Mouse (Mus musculus) cortical plate, adult 2 months (tissue): ENCODE measurements around the gene Epha1.

Experiments used
- CTCF ChIP-seq: fragments of 200-500 bp; IDR thresholded peaks from 2 replicates; pipeline ENCODE4 v1.5.1; 2011; ENCODE audit warnings: mild to moderate bottlenecking, control low read depth, low read length; ENCODE audit not compliant: insufficient read depth; ENCODE audit errors: extremely low read depth
- POLR2A ChIP-seq: fragments of 200-500 bp; IDR thresholded peaks from 2 replicates; pipeline ENCODE4 v1.6.1; 2011; ENCODE audit warnings: mild to moderate bottlenecking, low read length, control low read depth; ENCODE audit not compliant: insufficient read depth; ENCODE audit errors: extremely low read depth

DNA sequence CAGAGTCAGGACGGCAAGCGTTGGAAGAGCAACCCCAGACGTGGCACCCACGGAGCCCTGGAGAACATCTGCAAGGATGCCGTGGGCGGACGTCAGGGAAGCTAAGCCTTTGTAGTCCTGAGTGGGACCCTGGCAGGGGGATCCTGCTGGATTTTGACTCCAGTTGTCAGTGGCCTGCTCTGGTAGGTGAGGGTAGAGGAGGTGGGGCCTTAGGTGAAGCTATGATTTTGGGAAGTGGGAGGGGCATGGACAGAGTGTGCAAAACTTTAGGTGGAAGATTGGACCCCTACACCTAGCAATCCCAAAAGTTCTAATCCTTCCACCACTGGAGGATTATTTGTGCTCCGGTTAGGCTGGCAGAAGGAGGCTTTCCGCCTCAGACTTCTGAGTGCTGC is 650 bp downstream of the Epha1 start:
- no peak for TF ChIP-seq CTCF
- no peak for TF ChIP-seq POLR2A
